Mouse (Mus musculus) intestine, postnatal 0 days (tissue): ENCODE results near the gene Lrrc40. TPM values are rescaled to one million over a fixed set of nuclear protein-coding genes. Genes with fewer than 3 reads are reported as not detected.
"Not testable (repeated sequence)": the region's sequence is repeated elsewhere in the genome, so short reads cannot be mapped to it uniquely, and the experiment has no call there.

ENCODE experiments used
- ATAC-seq: fragments of 200-750 bp; cut with Nextera tagmentation; 2 replicates; pipeline ENCODE4 v1.8.0; 2017; ENCODE audit warnings: mild to moderate bottlenecking, moderate TSS enrichment, moderate library complexity
- H3K27ac ChIP-seq: fragments of 300-500 bp; sonication (generic); 2 replicates; pipeline ENCODE4 v1.5.1; 2014; ENCODE audit warnings: mild to moderate bottlenecking, low read depth, low read length, moderate library complexity
- H3K27me3 ChIP-seq: fragments of 300-500 bp; sonication (generic); replicated peaks from 2 replicates; pipeline ENCODE4 v1.6.1; 2014; ENCODE audit warnings: low read length, mixed read lengths; ENCODE audit not compliant: control insufficient read depth, insufficient read depth
- H3K36me3 ChIP-seq: fragments of 300-500 bp; sonication (generic); 2 replicates; pipeline ENCODE4 v1.6.1; 2014; ENCODE audit warnings: mild to moderate bottlenecking, moderate library complexity; ENCODE audit not compliant: control insufficient read depth, insufficient read depth
- H3K4me1 ChIP-seq: fragments of 300-500 bp; sonication (generic); replicated peaks from 2 replicates; pipeline ENCODE4 v1.6.1; 2014; ENCODE audit warnings: antibody characterized with exemption, low read length, mixed read lengths; ENCODE audit not compliant: control insufficient read depth, insufficient read depth
- H3K4me2 ChIP-seq: fragments of 300-500 bp; sonication (generic); replicated peaks from 2 replicates; pipeline ENCODE4 v1.6.1; 2014; ENCODE audit warnings: low read depth, mild to moderate bottlenecking, moderate library complexity
- H3K4me3 ChIP-seq: fragments of 300-500 bp; sonication (generic); 2 replicates; pipeline ENCODE4 v1.5.1; 2014; ENCODE audit warnings: low read depth, low read length
- H3K9ac ChIP-seq: fragments of 300-500 bp; sonication (generic); 2 replicates; pipeline ENCODE4 v1.6.1; 2014; ENCODE audit warnings: mild to moderate bottlenecking, low read depth, low read length
- H3K9me3 ChIP-seq: fragments of 300-500 bp; sonication (generic); 2 replicates; pipeline ENCODE4 v1.6.1; 2016; ENCODE audit warnings: mixed run types; ENCODE audit not compliant: control insufficient read depth
- CTCF ChIP-seq: sonication (generic); IDR thresholded peaks from 2 replicates; pipeline ENCODE4 v1.5.1; 2016; ENCODE audit warnings: low read depth, mild to moderate bottlenecking, control low read depth, antibody characterized with exemption, moderate library complexity
- WGBS: fragments of 180-500 bp; shearing (Covaris S2); extraction: QIAGEN DNeasy Blood & Tissue Kit; methylation state at CpG from one replicate; pipeline ENCODE4 v1.1.7; 2014; 5-methylcytosine and 5-hydroxymethylcytosine counted together
- polyA plus RNA-seq: library from polyadenylated mRNA; unstranded; fragments of >200 nt; fragmentation: Nextera tagmentation; extraction: Ambion mirVana; gene quantifications from 2 replicates; pipeline ENCODE4 v1.2.1, GENCODE M21; 2015

The Lrrc40 gene
- polyA plus RNA-seq, 1 experiment from 2014 or later, result 17.8 TPM

GRCm38 (mm10) chr3:158076685-158077379, 40.4 kb downstream of the Lrrc40 start:
- no peaks in the 10 kb centered on the region for H3K9me3 ChIP-seq
- no peak for ATAC-seq
- no peaks in the 10 kb centered on the region for H3K4me1 ChIP-seq
- WGBS, result 42% methylated on average over 4 of the region's 4 CpGs
- peak; percentile 75 for TF ChIP-seq CTCF
- H3K4me2 ChIP-seq, result no peak overlapping the region
- no peaks in the 10 kb centered on the region for H3K36me3 ChIP-seq
- H3K4me3 ChIP-seq, result no peak overlapping the region
- no peaks in the 10 kb centered on the region for H3K27me3 ChIP-seq
- no peak overlapping the region for H3K27ac ChIP-seq
- no peak overlapping the region for H3K9ac ChIP-seq

- no peaks in the 10 kb centered on the region for H3K36me3 ChIP-seq
- no peak overlapping the region for H3K4me3 ChIP-seq
- TF ChIP-seq CTCF, result no peak
- ATAC-seq, result no peak
- WGBS, result 61% methylated on average over 1 of the region's 1 CpGs
- no peak overlapping the region for H3K27ac ChIP-seq
- no peaks in the 10 kb centered on the region for H3K27me3 ChIP-seq
- no peaks in the 10 kb centered on the region for H3K4me1 ChIP-seq
- H3K4me2 ChIP-seq, result no peak overlapping the region
- no peaks in the 10 kb centered on the region for H3K9me3 ChIP-seq
- no peak overlapping the region for H3K9ac ChIP-seq
These were observed 40.9 kb downstream of the Lrrc40 start for GRCm38 (mm10) chr3:158077380-158077772.

- TF ChIP-seq CTCF, result no peak
These were observed 41.4 kb downstream of the Lrrc40 start for GRCm38 (mm10) chr3:158077828-158078227.

GRCm38 (mm10) chr3:158091601-158092000, 55.1 kb downstream of the Lrrc40 start:
- no peaks in the 10 kb centered on the region for H3K9me3 ChIP-seq
- no peaks in the 10 kb centered on the region for H3K4me1 ChIP-seq
- no peak for TF ChIP-seq CTCF
- no peak overlapping the region for H3K9ac ChIP-seq
- H3K27ac ChIP-seq, result no peak overlapping the region
- no peak for ATAC-seq
- 69% methylated on average over 3 of the region's 3 CpGs for WGBS
- no peak overlapping the region for H3K4me2 ChIP-seq
- no peak overlapping the region for H3K4me3 ChIP-seq
- H3K27me3 ChIP-seq, result no peaks in the 10 kb centered on the region
- H3K36me3 ChIP-seq, result no peaks in the 10 kb centered on the region

More at GRCm38 (mm10) chr3:158077828-158078227, 41.4 kb downstream of the Lrrc40 start:
- no peaks in the 10 kb centered on the region for H3K27me3 ChIP-seq
- no peak overlapping the region for H3K9ac ChIP-seq
- H3K4me3 ChIP-seq, result no peak overlapping the region
- no peak overlapping the region for H3K4me2 ChIP-seq
- H3K4me1 ChIP-seq, result no peaks in the 10 kb centered on the region
- no peak overlapping the region for H3K27ac ChIP-seq
- no peaks in the 10 kb centered on the region for H3K36me3 ChIP-seq
- no peak for ATAC-seq
- no peaks in the 10 kb centered on the region for H3K9me3 ChIP-seq
- 69% methylated on average over 5 of the region's 5 CpGs for WGBS

GRCm38 (mm10) chr3:158093919-158094318, 57.5 kb downstream of the Lrrc40 start:
- no peak overlapping the region for H3K4me2 ChIP-seq
- no peak for ATAC-seq
- WGBS, result 78% methylated on average over 4 of the region's 4 CpGs
- H3K4me1 ChIP-seq, result no peaks in the 10 kb centered on the region
- no peaks in the 10 kb centered on the region for H3K36me3 ChIP-seq
- no peaks in the 10 kb centered on the region for H3K9me3 ChIP-seq
- no peak for TF ChIP-seq CTCF
- H3K4me3 ChIP-seq, result no peak overlapping the region
- H3K27me3 ChIP-seq, result no peaks in the 10 kb centered on the region
- no peak overlapping the region for H3K9ac ChIP-seq
- no peak overlapping the region for H3K27ac ChIP-seq

- H3K9ac ChIP-seq, H3K27me3 ChIP-seq, H3K4me2 ChIP-seq, H3K27ac ChIP-seq, H3K4me3 ChIP-seq, H3K4me1 ChIP-seq, H3K9me3 ChIP-seq, H3K36me3 ChIP-seq, ATAC-seq: not testable (repeated sequence)
- 86% methylated on average over 8 of the region's 10 CpGs for WGBS
These were observed 65.6 kb downstream of the Lrrc40 start for GRCm38 (mm10) chr3:158102043-158102442.

- H3K4me2 ChIP-seq, ATAC-seq, H3K36me3 ChIP-seq, H3K27ac ChIP-seq, H3K9me3 ChIP-seq, H3K4me3 ChIP-seq, H3K9ac ChIP-seq, H3K4me1 ChIP-seq, H3K27me3 ChIP-seq: not testable (repeated sequence)
- 87% methylated on average over 1 of the region's 1 CpGs for WGBS
These were observed 66.1 kb downstream of the Lrrc40 start for GRCm38 (mm10) chr3:158102530-158102929.
